8 mouse cellular contexts compared by ENCODE assay signal in the genomic region with DNA sequence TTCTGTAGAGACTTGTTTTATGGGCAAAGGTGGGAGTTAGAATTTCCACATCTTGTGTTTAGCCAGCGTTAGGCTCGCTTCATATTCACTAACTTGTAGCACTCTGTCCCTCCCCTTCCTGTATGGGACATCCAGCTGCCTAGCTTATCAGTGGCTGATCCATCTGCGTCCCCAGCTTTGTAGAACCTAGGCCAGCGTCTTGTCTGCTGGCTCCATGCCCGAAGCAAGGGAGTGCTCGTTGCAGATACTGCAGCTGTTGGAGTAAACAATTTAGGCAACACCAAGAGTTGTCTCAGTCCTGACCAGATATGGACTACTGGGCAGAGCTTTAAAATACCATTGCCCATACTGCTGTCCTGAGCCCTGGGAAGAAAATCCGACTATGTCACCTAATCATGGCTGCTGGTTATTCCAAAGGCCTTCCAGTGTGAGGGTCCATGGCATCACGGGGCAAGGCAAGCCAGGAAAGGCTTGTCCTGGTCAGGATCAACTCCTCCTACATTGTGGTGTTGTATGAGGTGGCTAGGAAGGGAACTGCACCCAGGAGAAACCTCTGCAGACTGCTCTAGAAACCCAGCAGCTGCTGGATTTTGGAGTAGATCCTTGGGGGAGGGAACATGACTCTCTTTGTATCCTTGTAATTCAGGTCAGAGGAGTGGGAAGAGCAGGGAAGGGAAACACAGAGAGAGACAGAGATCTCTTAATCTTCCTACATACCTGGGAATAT.
DNase-seq lines count a peak whose midpoint lies in the region; ATAC-seq lines count a peak whose summit lies in the region.

No protein-coding gene starts in this region.

- peaks cover 22% of the 10 kb centered on the region for H3K4me1 ChIP-seq in embryonic facial prominence, embryonic 15.5 days
- no peaks in the 10 kb centered on the region; the same call in 1 of the 2 replicates for H3K4me1 ChIP-seq in intestine, embryonic 15.5 days (replicated peaks)
- H3K4me1 ChIP-seq in forebrain, embryonic 12.5 days, result peaks cover 8% of the 10 kb centered on the region; the same call in 1 of the 2 replicates

- no peak overlapping the region for H3K4me2 ChIP-seq in embryonic facial prominence, embryonic 15.5 days (replicated peaks)
- H3K4me2 ChIP-seq in intestine, embryonic 15.5 days (replicated peaks), result no peak overlapping the region
- no peak overlapping the region for H3K4me2 ChIP-seq in forebrain, embryonic 12.5 days

- H3K9me3 ChIP-seq in embryonic facial prominence, embryonic 15.5 days (replicated peaks), result no peaks in the 10 kb centered on the region
- no peaks in the 10 kb centered on the region for H3K9me3 ChIP-seq in intestine, embryonic 15.5 days
- H3K9me3 ChIP-seq in forebrain, embryonic 12.5 days, result no peaks in the 10 kb centered on the region

- no peaks in the 10 kb centered on the region for H3K36me3 ChIP-seq in embryonic facial prominence, embryonic 15.5 days
- H3K36me3 ChIP-seq in intestine, embryonic 15.5 days, result no peaks in the 10 kb centered on the region
- H3K36me3 ChIP-seq in forebrain, embryonic 12.5 days (replicated peaks), result no peaks in the 10 kb centered on the region

- H3K9ac ChIP-seq in embryonic facial prominence, embryonic 15.5 days, result no peak overlapping the region
- no peak overlapping the region for H3K9ac ChIP-seq in intestine, embryonic 15.5 days
- H3K9ac ChIP-seq in forebrain, embryonic 12.5 days, result no peak overlapping the region

- H3K4me3 ChIP-seq in embryonic facial prominence, embryonic 15.5 days (replicated peaks), result no peak overlapping the region
- H3K4me3 ChIP-seq in intestine, embryonic 15.5 days (replicated peaks), result no peak overlapping the region
- no peak overlapping the region for H3K4me3 ChIP-seq in forebrain, embryonic 12.5 days (replicated peaks)

- WGBS in embryonic facial prominence, embryonic 15.5 days, result 57% methylated on average over 8 of the region's 8 CpGs
- 43% methylated on average over 8 of the region's 8 CpGs for WGBS in intestine, embryonic 15.5 days
- 88% methylated on average over 8 of the region's 8 CpGs for WGBS in forebrain, embryonic 12.5 days

- DNase-seq in adrenal gland, postnatal 36 days, result peak; percentile 17 to 31
- no peak for DNase-seq in adrenal gland, postnatal 4 days (ENCODE audit: low spot score in 2 of 2)
- DNase-seq in lung, postnatal 25 days (ENCODE audit: low spot score), result peak; percentile 70
- no peak for DNase-seq in embryo, embryonic 10.5 days (ENCODE audit: low spot score)
- DNase-seq in urinary bladder, adult 2 months (ENCODE audit: low spot score), result no peak

- ATAC-seq in embryonic facial prominence, embryonic 15.5 days (ENCODE audit: insufficient number of reproducible peaks, low FRiP score, low TSS enrichment, low read depth), result no peak
- peak; percentile 77 for ATAC-seq in intestine, embryonic 15.5 days
- ATAC-seq in forebrain, embryonic 12.5 days (ENCODE audit: low FRiP score), result no peak

- no peaks in the 10 kb centered on the region for H3K27me3 ChIP-seq in embryonic facial prominence, embryonic 15.5 days
- H3K27me3 ChIP-seq in intestine, embryonic 15.5 days (replicated peaks), result no peaks in the 10 kb centered on the region
- no peaks in the 10 kb centered on the region for H3K27me3 ChIP-seq in forebrain, embryonic 12.5 days

- H3K27ac ChIP-seq in embryonic facial prominence, embryonic 15.5 days (replicated peaks), result 0 out of 2 replicates have a peak overlapping the region, but pooled peaks have one; percentile 19
- no peak overlapping the region for H3K27ac ChIP-seq in intestine, embryonic 15.5 days
- no peak overlapping the region for H3K27ac ChIP-seq in forebrain, embryonic 12.5 days

Comparison
In these comparisons a context has a peak if more than half of its experiments do, and no peak if none do; other contexts are left out.
1. DNase-seq: peak in adrenal gland, postnatal 36 days (2 of 2) and lung, postnatal 25 days (single experiment); none in adrenal gland, postnatal 4 days (0 of 2), embryo, embryonic 10.5 days (single experiment) and urinary bladder, adult 2 months (single experiment).